Mouse (Mus musculus) CD8-positive naive resting alpha-beta T cell, adult 2 months (primary cell): ENCODE data around the gene H6pd.

Experiments
- DNase-seq, 2 experiments: peaks; one replicate each; pipeline ENCODE4 v3.0.0; 2022; ENCODE audit warnings: low read depth in 2 of 2, low spot score in 2 of 2

The H6pd gene

DNA sequence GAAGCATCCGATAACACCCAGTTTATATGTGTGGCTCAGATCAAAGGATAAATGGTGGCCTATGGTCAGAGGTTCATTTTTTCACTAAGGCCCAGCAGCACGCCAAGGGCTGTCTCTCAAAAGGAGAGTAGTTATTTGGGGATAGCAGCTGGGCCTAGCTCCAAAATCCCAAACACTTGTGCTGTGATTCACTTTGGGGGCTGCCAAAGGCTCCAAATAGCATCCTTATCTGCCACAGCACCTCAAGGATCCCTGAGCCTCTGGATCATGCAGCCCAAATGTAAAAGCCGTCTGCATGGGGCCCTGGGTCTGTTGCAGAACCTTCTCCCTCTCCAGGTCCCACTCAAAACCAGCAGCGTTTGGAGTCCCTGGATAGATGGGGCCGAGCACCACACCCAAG lies 60.7 kb downstream of the H6pd start:
- DNase-seq, result no peak

GRCm38 (mm10) chr4:149947396-149947795 lies 61.4 kb downstream of the H6pd start:
- DNase-seq, result no peak

GRCm38 (mm10) chr4:149945194-149945593 lies 63.6 kb downstream of the H6pd start:
- DNase-seq, result no peak

DNA sequence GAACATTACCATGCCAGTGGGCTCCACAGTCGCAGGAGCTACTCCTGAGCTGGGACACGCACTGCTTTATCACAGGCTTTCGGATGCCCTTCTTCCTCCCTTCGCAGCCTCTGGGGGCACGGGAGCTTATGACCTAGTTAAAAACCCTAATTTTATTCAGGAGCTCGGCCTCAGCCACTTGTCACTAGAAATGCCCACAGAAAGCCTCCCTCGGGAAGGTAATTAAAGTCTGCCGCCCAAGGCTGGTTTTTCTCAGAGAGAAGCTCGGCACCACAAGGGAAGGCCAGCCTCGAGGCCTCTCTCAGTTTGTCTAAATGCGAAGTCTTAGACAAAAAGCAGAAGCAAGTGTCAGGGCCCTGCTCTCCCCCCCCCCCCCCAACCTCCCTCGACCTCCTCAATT lies 64.6 kb downstream of the H6pd start:
- DNase-seq, result no peak

DNA sequence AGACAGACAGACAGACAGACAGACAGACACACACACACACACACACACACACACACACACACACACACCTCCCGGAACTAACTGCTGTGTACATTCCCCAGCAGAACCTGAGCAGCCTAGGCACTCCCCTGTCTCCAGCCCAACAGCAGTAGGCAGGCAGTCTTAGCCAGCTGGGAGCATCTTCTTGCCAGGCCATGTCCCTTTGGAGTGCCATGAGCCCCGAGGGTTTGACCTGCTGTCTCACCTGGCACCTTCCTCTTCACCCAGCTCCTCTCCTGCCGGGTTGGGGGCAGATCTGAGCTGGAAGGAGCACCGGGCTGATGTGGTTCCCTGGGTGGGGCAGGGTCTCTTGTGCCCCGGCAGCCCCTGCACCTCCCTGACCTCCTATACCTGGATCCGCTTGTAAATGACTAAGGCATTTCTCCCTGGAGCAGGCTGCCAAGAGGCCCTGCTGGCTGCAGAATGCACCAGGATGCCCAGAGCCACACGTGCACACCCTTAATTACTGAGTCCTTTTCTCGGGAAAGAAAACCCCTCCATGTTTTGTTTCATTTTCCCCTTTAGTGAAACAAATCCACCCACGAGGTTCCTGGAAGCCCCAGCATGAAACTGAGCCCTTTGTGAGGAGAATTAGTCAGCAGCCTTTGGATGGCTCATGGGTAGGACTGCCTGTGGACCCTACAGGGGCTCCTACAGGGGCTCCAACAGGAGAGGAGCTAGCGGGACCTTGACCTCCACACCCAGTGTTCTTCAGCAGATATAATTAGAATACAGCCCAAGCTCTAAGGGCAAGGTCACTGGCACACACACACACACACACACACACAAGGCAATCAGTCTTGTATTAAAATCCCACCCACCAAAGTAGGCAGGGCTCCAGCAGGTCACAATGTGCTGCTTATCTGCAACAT lies 65.7 kb downstream of the H6pd start:
- DNase-seq, result no peak

DNA sequence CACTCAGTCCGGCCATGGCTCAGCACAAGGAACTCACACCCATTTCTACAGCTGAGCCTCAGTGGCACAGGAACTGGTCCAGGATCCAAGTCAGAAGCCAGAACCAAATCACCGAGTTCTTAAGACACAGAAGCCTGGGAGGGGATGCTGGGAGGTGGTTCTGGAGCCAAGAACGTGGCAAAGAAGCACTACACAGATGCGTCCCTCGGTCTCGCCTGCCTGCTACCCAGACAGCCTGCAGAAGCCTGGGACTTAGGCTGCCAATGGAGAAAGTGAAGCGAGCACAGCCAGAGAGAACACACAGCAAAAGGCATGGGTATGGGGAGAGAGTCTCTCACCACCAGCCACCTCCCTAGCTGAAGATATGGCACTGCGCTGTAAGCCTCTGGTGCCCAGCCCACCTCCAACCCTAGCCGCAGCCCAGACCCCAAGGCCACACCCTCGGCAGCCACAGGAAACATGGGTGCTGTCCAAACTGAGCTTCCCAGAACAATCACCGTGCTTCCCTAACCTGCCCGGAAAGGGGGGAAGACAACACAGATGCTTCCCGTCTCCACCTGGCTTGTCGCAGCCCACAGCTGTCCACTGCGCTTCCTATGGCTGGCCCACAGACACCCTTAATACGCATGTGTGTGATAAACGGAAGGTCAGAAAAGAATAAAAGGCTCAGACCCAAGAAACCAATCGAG lies 67.6 kb downstream of the H6pd start:
- no peak for DNase-seq

GRCm38 (mm10) chr4:149938701-149939100 lies 70.1 kb downstream of the H6pd start:
- no peak for DNase-seq

- no peak for DNase-seq
These were observed 71.9 kb downstream of the H6pd start for GRCm38 (mm10) chr4:149936921-149937320.

- DNase-seq, result no peak
These were observed 73.4 kb downstream of the H6pd start for GRCm38 (mm10) chr4:149935470-149935869.

- no peak for DNase-seq
These were observed 75.1 kb downstream of the H6pd start for GRCm38 (mm10) chr4:149933519-149934245.

- DNase-seq, result no peak
These were observed 75.8 kb downstream of the H6pd start for GRCm38 (mm10) chr4:149933025-149933424.

- no peak for DNase-seq
These were observed 76.6 kb downstream of the H6pd start for GRCm38 (mm10) chr4:149932108-149932815.

DNA sequence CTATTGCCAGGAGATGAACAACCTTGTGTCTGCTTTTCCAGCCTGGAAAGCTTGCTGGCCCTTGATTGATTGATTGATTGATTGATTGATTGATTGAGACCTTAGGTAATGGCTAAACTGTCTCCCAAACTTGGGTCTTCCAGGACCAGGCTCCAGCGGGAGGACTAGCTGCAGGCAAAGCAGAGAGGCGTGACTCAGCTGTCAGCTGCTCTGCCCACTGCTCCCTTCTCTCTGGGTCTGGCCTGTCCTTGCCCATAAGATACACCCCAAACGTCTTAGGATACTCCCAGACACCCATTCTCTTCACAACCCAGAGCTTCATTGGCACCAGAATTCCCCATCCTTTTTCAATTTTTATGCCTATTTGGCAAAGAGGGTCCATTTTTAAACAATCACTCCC lies 78.1 kb downstream of the H6pd start:
- DNase-seq, result no peak
